Mouse (Mus musculus): ENCODE data around the gene Pcolce. TPM values are rescaled to one million over a fixed set of nuclear protein-coding genes. Genes with fewer than 3 reads are reported as not detected.

Gene Pcolce
- polyA plus RNA-seq, 1 experiment from 2014 or later: 273 TPM

DNA sequence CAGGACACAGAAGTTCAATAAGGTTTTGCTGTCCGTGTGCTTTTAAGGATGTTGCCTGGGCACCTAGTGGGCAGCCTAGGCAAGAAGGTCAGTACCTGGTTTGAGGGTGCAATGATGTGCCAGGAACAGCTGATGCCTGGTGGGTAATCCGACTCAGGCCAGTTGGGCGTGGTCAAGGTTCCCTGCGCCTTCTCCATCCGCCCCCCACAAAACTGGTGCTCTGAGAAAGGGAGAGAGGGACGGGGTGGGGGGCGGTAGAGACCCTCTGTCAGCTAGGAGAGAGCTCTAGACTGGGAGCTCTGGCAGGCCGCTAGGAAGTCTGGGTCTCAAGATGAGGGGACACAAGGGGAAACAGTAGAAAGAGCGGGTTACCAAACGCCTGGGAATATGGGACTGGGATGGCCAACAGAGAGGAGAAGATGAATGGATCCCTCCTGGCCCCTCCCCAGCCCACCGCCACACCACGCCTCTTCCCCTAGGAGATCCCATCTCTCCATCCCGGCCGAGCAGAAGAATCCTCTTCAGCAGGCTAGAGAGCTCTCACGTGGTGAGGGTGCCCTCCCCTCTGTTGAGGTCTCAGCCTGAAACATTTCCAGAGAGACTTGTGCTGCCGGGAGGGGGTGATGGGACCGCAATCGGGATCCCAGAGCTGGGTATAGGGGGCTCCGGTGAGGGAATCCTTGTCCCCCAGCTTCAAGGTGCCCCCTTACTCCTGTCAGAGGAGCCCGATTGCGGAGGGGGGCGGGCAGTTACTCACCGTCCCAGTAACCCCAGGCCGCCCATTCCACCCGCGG is 5.5 kb downstream of the Pcolce start:
- Histone ChIP-seq H3K4me3 (replicated peaks) (peak overlapping the region; percentile 30), H3K4me1 (peaks cover 59% of the 10 kb centered on the region), H3K27ac (replicated peaks) (no peak overlapping the region), H3K9me3 (replicated peaks) (no peaks in the 10 kb centered on the region), H3K36me3 (peaks cover 29% of the 10 kb centered on the region), H3K4me2 (replicated peaks) (peak overlapping the region; percentile 53), H3K9ac (peak overlapping the region; percentile 15; the same call in 1 of the 2 replicates), H3K27me3 (no peaks in the 10 kb centered on the region)
- 20% methylated on average over 26 of the region's 26 CpGs for WGBS
- no peak for ATAC-seq (ENCODE audit: insufficient number of reproducible peaks, low FRiP score, low TSS enrichment, low read depth)

DNA sequence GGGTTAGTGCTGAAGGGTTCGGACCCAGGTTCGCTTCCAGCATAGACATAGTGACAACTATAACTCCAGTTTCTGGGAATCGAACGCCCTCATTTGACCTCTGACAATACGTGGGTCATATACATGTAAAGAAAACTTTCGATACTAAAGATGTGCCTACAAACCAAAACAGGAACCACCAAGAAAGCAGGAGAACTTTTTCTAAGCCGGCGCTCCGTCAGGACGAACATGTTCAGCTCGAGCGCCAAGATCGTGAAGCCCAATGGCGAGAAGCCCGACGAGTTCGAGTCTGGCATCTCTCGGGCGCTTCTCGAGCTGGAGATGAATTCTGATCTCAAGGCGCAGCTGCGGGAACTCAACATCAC is 12.2 kb downstream of the Pcolce start:
- Histone ChIP-seq H3K9me3 (replicated peaks) (no peaks in the 10 kb centered on the region), H3K4me3 (replicated peaks) (peak overlapping the region; percentile 72), H3K27ac (replicated peaks) (peak overlapping the region; percentile 89), H3K27me3 (no peaks in the 10 kb centered on the region), H3K4me2 (replicated peaks) (peak overlapping the region; percentile 92), H3K4me1 (peaks cover 23% of the 10 kb centered on the region), H3K36me3 (peaks cover 28% of the 10 kb centered on the region), H3K9ac (peak overlapping the region; percentile 33)
- no peak for ATAC-seq (ENCODE audit: insufficient number of reproducible peaks, low FRiP score, low TSS enrichment, low read depth)
- under 1% methylated on average over 22 of the region's 22 CpGs for WGBS

- H3K27ac ChIP-seq (replicated peaks): peak within 1 kb of the TSS; percentile 89
- peak within 1 kb of the TSS; percentile 72 for H3K4me3 ChIP-seq (replicated peaks)
- under 1% methylated on average over 41 of the region's 41 CpGs for WGBS
- peaks cover 23% of the 10 kb centered on the region for H3K4me1 ChIP-seq
- peaks cover 23% of the 10 kb centered on the region for H3K36me3 ChIP-seq
- ATAC-seq (ENCODE audit: insufficient number of reproducible peaks, low FRiP score, low TSS enrichment, low read depth): peak; percentile 95
- H3K9me3 ChIP-seq (replicated peaks): no peaks in the 10 kb centered on the region
- peak within 1 kb of the TSS; percentile 94 for H3K9ac ChIP-seq
- H3K27me3 ChIP-seq: no peaks in the 10 kb centered on the region
- peak within 1 kb of the TSS; percentile 92 for H3K4me2 ChIP-seq (replicated peaks)
Measured at GRCm38 (mm10) chr5:137600619-137601364, 12.8 kb downstream of the Pcolce start, which contains the start of gene Mospd3. Gene Mospd3 (minus strand): TSS chr5:137601058.

GRCm38 (mm10) chr5:137600281-137600618 is 13.3 kb downstream of the Pcolce start:
- Histone ChIP-seq H3K4me3 (replicated peaks) (peak overlapping the region; percentile 72), H3K27me3 (no peaks in the 10 kb centered on the region), H3K4me2 (replicated peaks) (peak overlapping the region; percentile 92), H3K27ac (replicated peaks) (peak overlapping the region; percentile 89), H3K9me3 (replicated peaks) (no peaks in the 10 kb centered on the region), H3K4me1 (peaks cover 23% of the 10 kb centered on the region), H3K36me3 (peaks cover 17% of the 10 kb centered on the region), H3K9ac (peak overlapping the region; percentile 94)
- no peak for ATAC-seq (ENCODE audit: insufficient number of reproducible peaks, low FRiP score, low TSS enrichment, low read depth)
- 2% methylated on average over 19 of the region's 19 CpGs for WGBS

GRCm38 (mm10) chr5:137599600-137599999 is 14.0 kb downstream of the Pcolce start:
- no peak for ATAC-seq (ENCODE audit: insufficient number of reproducible peaks, low FRiP score, low TSS enrichment, low read depth)
- 48% methylated on average over 9 of the region's 9 CpGs for WGBS
- Histone ChIP-seq H3K36me3 (peaks cover 11% of the 10 kb centered on the region; the same call in 1 of the 2 replicates), H3K27ac (replicated peaks) (no peak overlapping the region; the same call in 1 of the 2 replicates), H3K4me3 (replicated peaks) (peak overlapping the region; percentile 72), H3K4me2 (replicated peaks) (peak overlapping the region; percentile 92), H3K27me3 (no peaks in the 10 kb centered on the region), H3K9me3 (replicated peaks) (no peaks in the 10 kb centered on the region), H3K9ac (peak overlapping the region; percentile 94), H3K4me1 (peaks cover 23% of the 10 kb centered on the region)

GRCm38 (mm10) chr5:137598100-137598826 is 15.3 kb downstream of the Pcolce start:
- Histone ChIP-seq H3K27ac (replicated peaks) (no peak overlapping the region), H3K4me1 (peaks cover 20% of the 10 kb centered on the region), H3K9me3 (replicated peaks) (no peaks in the 10 kb centered on the region), H3K4me3 (replicated peaks) (no peak overlapping the region), H3K4me2 (replicated peaks) (no peak overlapping the region), H3K9ac (no peak overlapping the region), H3K36me3 (peaks cover 8% of the 10 kb centered on the region; the same call in 1 of the 2 replicates), H3K27me3 (no peaks in the 10 kb centered on the region)
- 78% methylated on average over 2 of the region's 2 CpGs for WGBS
- ATAC-seq (ENCODE audit: insufficient number of reproducible peaks, low FRiP score, low TSS enrichment, low read depth): no peak

DNA sequence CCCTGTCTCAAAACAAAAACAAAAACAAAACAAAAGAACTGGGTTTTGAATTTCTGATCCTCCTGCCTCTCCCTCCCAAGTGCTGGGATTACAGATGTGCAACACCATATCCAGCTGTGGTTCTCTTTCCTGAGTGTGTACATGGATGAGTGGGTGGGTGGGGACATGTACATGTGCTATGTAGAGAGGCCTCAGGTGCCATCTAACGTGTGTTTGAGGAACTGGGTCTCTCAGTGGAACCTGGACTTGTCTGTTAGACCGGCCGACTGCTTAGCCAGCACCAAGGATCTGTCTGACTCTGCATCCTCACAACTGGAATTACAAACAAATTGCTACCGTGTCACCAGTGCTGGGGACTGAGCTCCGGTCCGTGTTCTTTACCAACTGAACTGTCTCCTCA is 16.0 kb downstream of the Pcolce start:
- no peaks in the 10 kb centered on the region for H3K27me3 ChIP-seq

GRCm38 (mm10) chr5:137596601-137597261 is 16.9 kb downstream of the Pcolce start:
- Histone ChIP-seq H3K9ac (no peak overlapping the region), H3K27me3 (no peaks in the 10 kb centered on the region), H3K4me3 (replicated peaks) (0 out of 2 replicates have a peak overlapping the region, but pooled peaks have one; percentile 7), H3K4me1 (peaks cover 11% of the 10 kb centered on the region), H3K9me3 (replicated peaks) (no peaks in the 10 kb centered on the region), H3K36me3 (peaks cover 8% of the 10 kb centered on the region; the same call in 1 of the 2 replicates), H3K27ac (replicated peaks) (0 out of 2 replicates have a peak overlapping the region, but pooled peaks have one; percentile 34), H3K4me2 (replicated peaks) (peak overlapping the region; percentile 24; the same call in 1 of the 2 replicates)
- no peak for ATAC-seq (ENCODE audit: insufficient number of reproducible peaks, low FRiP score, low TSS enrichment, low read depth)
- 32% methylated on average over 30 of the region's 30 CpGs for WGBS

More for the DNA sequence above, 16.0 kb downstream of the Pcolce start:
- Histone ChIP-seq H3K4me1 (peaks cover 15% of the 10 kb centered on the region), H3K4me2 (replicated peaks) (no peak overlapping the region), H3K9me3 (replicated peaks) (no peaks in the 10 kb centered on the region), H3K9ac (no peak overlapping the region), H3K27ac (replicated peaks) (no peak overlapping the region), H3K4me3 (replicated peaks) (no peak overlapping the region), H3K36me3 (peaks cover 8% of the 10 kb centered on the region; the same call in 1 of the 2 replicates)
- ATAC-seq (ENCODE audit: insufficient number of reproducible peaks, low FRiP score, low TSS enrichment, low read depth): no peak
- WGBS: 91% methylated on average over 6 of the region's 6 CpGs

DNA sequence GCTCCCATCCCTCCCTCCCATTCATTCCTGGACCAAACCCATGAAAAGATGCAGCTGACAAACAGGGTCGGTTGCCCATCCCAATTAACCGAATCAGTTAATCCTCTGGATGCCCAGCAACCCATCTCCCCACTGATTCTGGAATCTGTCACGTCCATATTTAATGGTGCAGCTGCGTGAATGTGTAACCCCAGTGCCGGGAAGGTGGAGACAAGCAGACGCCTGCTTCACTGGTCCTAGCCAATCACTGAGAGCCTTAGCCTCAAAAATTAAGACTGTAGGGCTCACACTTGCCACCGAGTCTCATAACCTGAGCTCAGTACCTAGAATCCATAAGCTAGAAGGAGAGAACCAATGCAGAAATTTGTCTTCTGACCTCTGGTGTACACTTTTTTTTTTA is 17.7 kb downstream of the Pcolce start:
- peaks cover 8% of the 10 kb centered on the region; the same call in 1 of the 2 replicates for H3K36me3 ChIP-seq

DNA sequence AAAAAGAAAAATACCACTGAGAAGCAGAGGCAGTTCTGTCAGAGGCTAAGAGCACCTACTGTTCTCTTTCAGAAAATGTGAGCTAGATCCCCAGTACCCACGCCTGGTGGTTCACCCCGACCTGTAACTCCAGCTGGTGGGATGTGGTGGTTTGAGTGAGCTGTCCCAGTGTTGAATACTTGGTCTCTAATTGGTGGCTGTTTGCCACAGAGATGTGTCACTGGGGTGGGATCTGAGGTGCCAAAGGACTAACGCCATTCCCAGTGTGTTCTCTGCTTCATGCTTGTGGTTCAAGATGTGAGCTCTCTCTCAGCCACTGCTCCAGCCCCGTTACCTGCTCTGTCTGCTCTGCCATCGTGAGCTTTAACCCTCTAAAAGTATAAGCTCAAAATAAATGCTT is 23.1 kb downstream of the Pcolce start:
- H3K4me1 ChIP-seq: no peaks in the 10 kb centered on the region
- 75% methylated on average over 5 of the region's 5 CpGs for WGBS
- no peak for ATAC-seq (ENCODE audit: insufficient number of reproducible peaks, low FRiP score, low TSS enrichment, low read depth)
- no peaks in the 10 kb centered on the region for H3K36me3 ChIP-seq
- no peaks in the 10 kb centered on the region for H3K27me3 ChIP-seq
- H3K4me3 ChIP-seq (replicated peaks): no peak overlapping the region
- no peak overlapping the region for H3K9ac ChIP-seq
- no peak overlapping the region for H3K27ac ChIP-seq (replicated peaks)
- no peaks in the 10 kb centered on the region for H3K9me3 ChIP-seq (replicated peaks)
- H3K4me2 ChIP-seq (replicated peaks): no peak overlapping the region

More for the DNA sequence above, 17.7 kb downstream of the Pcolce start:
- no peak for ATAC-seq (ENCODE audit: insufficient number of reproducible peaks, low FRiP score, low TSS enrichment, low read depth)
- Histone ChIP-seq H3K4me1 (peaks cover 11% of the 10 kb centered on the region), H3K9ac (no peak overlapping the region), H3K4me2 (replicated peaks) (no peak overlapping the region), H3K27me3 (no peaks in the 10 kb centered on the region), H3K4me3 (replicated peaks) (no peak overlapping the region), H3K27ac (replicated peaks) (no peak overlapping the region), H3K9me3 (replicated peaks) (no peaks in the 10 kb centered on the region)
- WGBS: 82% methylated on average over 7 of the region's 7 CpGs
